Mouse (Mus musculus) macrophage (primary cell): ENCODE data around the gene Cetn3. TPM values are rescaled to one million over a fixed set of nuclear protein-coding genes. Genes with fewer than 3 reads are reported as not detected.

ENCODE experiments used
- H3K27ac ChIP-seq: fragments of 350-480 bp; formaldehyde crosslinking; 2 replicates; pipeline ENCODE4 v1.9.0; 2021
- H3K36me3 ChIP-seq: fragments of 350-480 bp; formaldehyde crosslinking; 2 replicates; pipeline ENCODE4 v1.9.0; 2021; ENCODE audit errors: inconsistent target
- H3K4me3 ChIP-seq: fragments of 350-480 bp; formaldehyde crosslinking; 2 replicates; pipeline ENCODE4 v1.9.0; 2021; ENCODE audit errors: inconsistent target
- H3K79me2 ChIP-seq: fragments of 350-480 bp; formaldehyde crosslinking; 2 replicates; pipeline ENCODE4 v1.9.0; 2021; ENCODE audit errors: inconsistent target
- WGBS: methylation state at CpG from one replicate; pipeline ENCODE4 v1.1.7; 2026; ENCODE audit warnings: inconsistent platforms; ENCODE audit not compliant: missing documents; 5-methylcytosine and 5-hydroxymethylcytosine counted together
- polyA plus RNA-seq: library from polyadenylated mRNA; stranded (reverse); fragments of 250-400 nt; gene quantifications from 3 replicates; pipeline ENCODE4 v1.2.4, GENCODE M21; 2018; ENCODE audit warnings: inconsistent platforms

Cetn3 gene
- polyA plus RNA-seq, 1 experiment from 2014 or later: 194 TPM

GRCm38 (mm10) chr13:81783405-81784342 lies 797 bp downstream of the Cetn3 start:
- Histone ChIP-seq H3K4me3 (peak overlapping the region; percentile 38), H3K79me2 (peaks cover 19% of the 10 kb centered on the region), H3K27ac (peak overlapping the region; percentile 53), H3K36me3 (peaks cover 8% of the 10 kb centered on the region; the same call in 1 of the 2 replicates)
- under 1% methylated on average over 61 of the region's 62 CpGs for WGBS

- 85% methylated on average over 11 of the region's 11 CpGs for WGBS
- Histone ChIP-seq H3K4me3 (no peak overlapping the region), H3K79me2 (peaks cover 19% of the 10 kb centered on the region), H3K36me3 (peaks cover 15% of the 10 kb centered on the region; the same call in 1 of the 2 replicates), H3K27ac (no peak overlapping the region)
Measured at GRCm38 (mm10) chr13:81785766-81786480, 3.0 kb downstream of the Cetn3 start.

GRCm38 (mm10) chr13:81790160-81790559 lies 7.3 kb downstream of the Cetn3 start:
- Histone ChIP-seq H3K4me3 (no peak overlapping the region), H3K27ac (no peak overlapping the region), H3K79me2 (peaks cover 9% of the 10 kb centered on the region), H3K36me3 (peaks cover 19% of the 10 kb centered on the region; the same call in 1 of the 2 replicates)
- 98% methylated on average over 8 of the region's 8 CpGs for WGBS

GRCm38 (mm10) chr13:81791861-81792260 lies 9.0 kb downstream of the Cetn3 start:
- H3K27ac ChIP-seq: no peak overlapping the region
- H3K79me2 ChIP-seq: no peaks in the 10 kb centered on the region; the same call in 1 of the 2 replicates
- no peak overlapping the region for H3K4me3 ChIP-seq
- 95% methylated on average over 8 of the region's 8 CpGs for WGBS
- H3K36me3 ChIP-seq: peaks cover 19% of the 10 kb centered on the region

GRCm38 (mm10) chr13:81793850-81794249 lies 11.0 kb downstream of the Cetn3 start:
- 0% methylated on average over 1 of the region's 1 CpGs for WGBS
- peaks cover 11% of the 10 kb centered on the region for H3K36me3 ChIP-seq

GRCm38 (mm10) chr13:81801121-81801520 lies 18.2 kb downstream of the Cetn3 start:
- Histone ChIP-seq H3K4me3 (no peak overlapping the region), H3K79me2 (no peaks in the 10 kb centered on the region), H3K36me3 (no peaks in the 10 kb centered on the region; the same call in 1 of the 2 replicates), H3K27ac (no peak overlapping the region)
- 0% methylated on average over 2 of the region's 3 CpGs for WGBS

More at GRCm38 (mm10) chr13:81793850-81794249, 11.0 kb downstream of the Cetn3 start:
- Histone ChIP-seq H3K79me2 (no peaks in the 10 kb centered on the region; the same call in 1 of the 2 replicates), H3K27ac (no peak overlapping the region), H3K4me3 (no peak overlapping the region)

GRCm38 (mm10) chr13:81803713-81804112 lies 20.8 kb downstream of the Cetn3 start:
- H3K36me3 ChIP-seq: no peaks in the 10 kb centered on the region
- WGBS: 100% methylated on average over 3 of the region's 4 CpGs

GRCm38 (mm10) chr13:81822750-81823149 lies 39.9 kb downstream of the Cetn3 start:
- Histone ChIP-seq H3K27ac (no peak overlapping the region), H3K4me3 (no peak overlapping the region), H3K79me2 (no peaks in the 10 kb centered on the region), H3K36me3 (no peaks in the 10 kb centered on the region)

More at GRCm38 (mm10) chr13:81803713-81804112, 20.8 kb downstream of the Cetn3 start:
- Histone ChIP-seq H3K4me3 (no peak overlapping the region), H3K79me2 (no peaks in the 10 kb centered on the region), H3K27ac (no peak overlapping the region)

- no peak overlapping the region for H3K4me3 ChIP-seq
- WGBS: 79% methylated on average over 11 of the region's 11 CpGs
Measured at GRCm38 (mm10) chr13:81824576-81825330, 41.9 kb downstream of the Cetn3 start.

GRCm38 (mm10) chr13:81828486-81828885 lies 45.6 kb downstream of the Cetn3 start:
- H3K79me2 ChIP-seq: no peaks in the 10 kb centered on the region
- no peak overlapping the region for H3K27ac ChIP-seq
- 86% methylated on average over 6 of the region's 6 CpGs for WGBS
- no peaks in the 10 kb centered on the region for H3K36me3 ChIP-seq
- no peak overlapping the region for H3K4me3 ChIP-seq

More at GRCm38 (mm10) chr13:81824576-81825330, 41.9 kb downstream of the Cetn3 start:
- H3K27ac ChIP-seq: no peak overlapping the region
- H3K79me2 ChIP-seq: no peaks in the 10 kb centered on the region
- H3K36me3 ChIP-seq: no peaks in the 10 kb centered on the region

- 82% methylated on average over 2 of the region's 7 CpGs for whole genome bisulfite sequencing
- no peak overlapping the region for H3K4me3 ChIP-seq
- no peak overlapping the region for H3K27ac ChIP-seq
- no peaks in the 10 kb centered on the region for H3K79me2 ChIP-seq
- H3K36me3 ChIP-seq: no peaks in the 10 kb centered on the region
Measured at GRCm38 (mm10) chr13:81831838-81832237, 49.0 kb downstream of the Cetn3 start.

GRCm38 (mm10) chr13:81836386-81837177 lies 53.7 kb downstream of the Cetn3 start:
- WGBS: 78% methylated on average over 9 of the region's 9 CpGs

GRCm38 (mm10) chr13:81838016-81838415 lies 55.1 kb downstream of the Cetn3 start:
- no peak overlapping the region for H3K27ac ChIP-seq
- 94% methylated on average over 5 of the region's 5 CpGs for WGBS

More at GRCm38 (mm10) chr13:81836386-81837177, 53.7 kb downstream of the Cetn3 start:
- no peak overlapping the region for H3K27ac ChIP-seq
- H3K79me2 ChIP-seq: no peaks in the 10 kb centered on the region
- no peaks in the 10 kb centered on the region for H3K36me3 ChIP-seq
- no peak overlapping the region for H3K4me3 ChIP-seq

More at GRCm38 (mm10) chr13:81838016-81838415, 55.1 kb downstream of the Cetn3 start:
- no peak overlapping the region for H3K4me3 ChIP-seq
- H3K79me2 ChIP-seq: no peaks in the 10 kb centered on the region
- no peaks in the 10 kb centered on the region for H3K36me3 ChIP-seq
